Mouse (Mus musculus) embryonic facial prominence, embryonic 12.5 days (tissue): ENCODE measurements around the gene Olfr1156. TPM values are rescaled to one million over a fixed set of nuclear protein-coding genes. Genes with fewer than 3 reads are reported as not detected.

Experiments
- ATAC-seq: fragments of 200-750 bp; cut with Nextera tagmentation; 2 replicates; pipeline ENCODE4 v1.8.0; 2017; ENCODE audit not compliant: insufficient number of reproducible peaks, insufficient read depth, low FRiP score, low TSS enrichment
- H3K27ac ChIP-seq: fragments of 300-500 bp; sonication (generic); 2 replicates; pipeline ENCODE4 v1.5.1; 2016; ENCODE audit warnings: mild to moderate bottlenecking
- H3K27me3 ChIP-seq: fragments of 300-500 bp; sonication (generic); 2 replicates; pipeline ENCODE4 v1.6.1; 2016; ENCODE audit warnings: mild to moderate bottlenecking, moderate library complexity
- H3K36me3 ChIP-seq: fragments of 300-500 bp; sonication (generic); 2 replicates; pipeline ENCODE4 v1.6.1; 2016; ENCODE audit warnings: mild to moderate bottlenecking
- H3K4me1 ChIP-seq: fragments of 300-500 bp; sonication (generic); 2 replicates; pipeline ENCODE4 v1.6.1; 2016
- H3K4me2 ChIP-seq: fragments of 300-500 bp; sonication (generic); replicated peaks from 2 replicates; pipeline ENCODE4 v1.6.1; 2016; ENCODE audit warnings: mild to moderate bottlenecking, moderate library complexity
- H3K4me3 ChIP-seq: fragments of 300-500 bp; sonication (generic); 2 replicates; pipeline ENCODE4 v1.5.1; 2016; ENCODE audit warnings: mild to moderate bottlenecking
- H3K9ac ChIP-seq: fragments of 300-500 bp; sonication (generic); 2 replicates; pipeline ENCODE4 v1.6.1; 2016; ENCODE audit warnings: mild to moderate bottlenecking, moderate library complexity
- H3K9me3 ChIP-seq: fragments of 300-500 bp; sonication (generic); 2 replicates; pipeline ENCODE4 v1.6.1; 2016; ENCODE audit warnings: mild to moderate bottlenecking, moderate library complexity
- WGBS: fragments of 180-500 bp; shearing (Covaris S2); methylation state at CpG from one replicate; pipeline ENCODE4 v1.1.7; 2016; 5-methylcytosine and 5-hydroxymethylcytosine counted together
- polyA plus RNA-seq: library from polyadenylated mRNA; unstranded; fragments of >200 nt; fragmentation: Nextera tagmentation; extraction: Ambion mirVana; gene quantifications from 2 replicates; pipeline ENCODE4 v1.2.1, GENCODE M21; 2016

Olfr1156 gene
- not detected in 2 replicates for polyA plus RNA-seq

DNA sequence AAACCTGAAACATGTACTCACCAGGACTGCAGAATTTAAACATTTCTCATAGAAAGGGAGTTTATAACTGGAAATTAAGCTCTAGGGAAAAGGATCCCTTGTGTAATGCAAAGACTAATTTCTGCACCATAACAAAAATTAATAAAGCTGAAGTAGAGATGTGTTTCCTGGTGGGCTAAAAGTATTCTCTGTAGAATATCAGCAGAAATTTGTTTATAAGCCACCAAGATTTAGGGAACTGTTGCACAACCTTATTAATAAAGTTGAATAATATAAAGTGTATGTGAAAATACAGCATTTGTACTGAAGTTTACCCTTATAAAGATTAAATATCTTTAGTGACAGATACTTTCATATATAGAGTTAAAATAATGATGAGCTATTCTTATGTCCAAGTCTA is at the start of gene Olfr1156:
Olfr1156 (minus strand) TSS at position 101 of the 400 bp plus-strand sequence.
- H3K27me3 ChIP-seq = no peaks in the 10 kb centered on the region
- H3K4me1 ChIP-seq = no peaks in the 10 kb centered on the region
- no peak for ATAC-seq

GRCm38 (mm10) chr2:87989813-87990212 is 36.9 kb upstream of the Olfr1156 start, which contains the start of gene Olfr1158:
Gene Olfr1158 (plus strand): TSS chr2:87990113.
- H3K9me3 ChIP-seq = no peaks in the 10 kb centered on the region
- H3K4me3 ChIP-seq = no peak within 1 kb of the TSS
- H3K27me3 ChIP-seq = no peaks in the 10 kb centered on the region
- no peaks in the 10 kb centered on the region for H3K36me3 ChIP-seq
- H3K27ac ChIP-seq = no peak within 1 kb of the TSS
- no peaks in the 10 kb centered on the region for H3K4me1 ChIP-seq
- no peak within 1 kb of the TSS for H3K4me2 ChIP-seq
- no peak within 1 kb of the TSS for H3K9ac ChIP-seq
- no peak for ATAC-seq

More for the DNA sequence above, at the start of gene Olfr1156:
- H3K9ac ChIP-seq = no peak within 1 kb of the TSS
- H3K4me2 ChIP-seq = no peak within 1 kb of the TSS
- no peak within 1 kb of the TSS for H3K27ac ChIP-seq
- H3K36me3 ChIP-seq = no peaks in the 10 kb centered on the region
- no peak within 1 kb of the TSS for H3K4me3 ChIP-seq
- H3K9me3 ChIP-seq = no peaks in the 10 kb centered on the region

DNA sequence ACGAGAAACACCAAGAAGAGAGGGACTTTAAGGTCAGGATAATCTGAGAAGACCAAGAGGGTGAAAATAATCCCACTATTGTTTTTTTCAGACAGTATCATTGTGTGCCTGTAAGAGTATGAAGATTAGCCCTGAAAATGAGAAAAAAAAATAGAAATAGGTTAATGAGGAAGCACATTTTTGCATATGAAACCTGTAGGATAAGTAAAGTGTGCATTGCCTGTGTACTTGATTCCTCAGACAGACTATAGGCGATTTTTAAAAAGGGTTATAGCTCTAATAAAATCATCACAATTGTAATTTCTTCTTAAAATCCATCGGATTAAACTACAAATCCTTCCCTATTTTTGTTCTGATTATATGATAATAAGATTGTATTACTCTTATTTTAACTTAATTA is 21.7 kb upstream of the Olfr1156 start, which contains the start of gene Olfr74:
Olfr74 (minus strand) TSS at position 101 of the 400 bp plus-strand sequence.
- no peaks in the 10 kb centered on the region for H3K27me3 ChIP-seq
- no peaks in the 10 kb centered on the region for H3K9me3 ChIP-seq
- H3K27ac ChIP-seq = no peak within 1 kb of the TSS
- H3K4me2 ChIP-seq = no peak within 1 kb of the TSS
- no peak within 1 kb of the TSS for H3K9ac ChIP-seq
- no peak for ATAC-seq
- no peaks in the 10 kb centered on the region for H3K4me1 ChIP-seq
- H3K36me3 ChIP-seq = no peaks in the 10 kb centered on the region
- WGBS = 68% methylated on average over 3 of the region's 3 CpGs
- H3K4me3 ChIP-seq = no peak within 1 kb of the TSS

DNA sequence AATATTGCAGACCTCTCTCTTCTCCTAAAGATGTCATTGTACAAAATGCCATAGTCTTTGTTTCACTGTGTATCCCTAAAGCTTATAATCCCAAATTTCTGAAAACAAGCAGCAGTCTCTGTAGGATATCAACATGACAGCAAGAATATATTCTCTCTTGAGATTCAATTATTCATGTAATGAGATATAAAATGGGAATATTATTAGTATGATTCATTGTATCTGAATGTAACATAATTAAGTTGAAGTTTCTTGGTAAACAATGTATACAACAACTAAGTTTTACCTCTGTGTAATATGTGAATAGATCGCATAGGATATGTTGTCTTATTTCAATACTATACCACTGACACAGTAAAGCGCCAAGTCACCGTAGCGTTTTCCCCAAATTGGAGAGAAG is 15.3 kb upstream of the Olfr1156 start, which contains the start of gene Olfr1157:
Olfr1157 (minus strand) TSS at position 101 of the 400 bp plus-strand sequence.
- Histone ChIP-seq H3K9me3 (no peaks in the 10 kb centered on the region), H3K36me3 (no peaks in the 10 kb centered on the region), H3K4me1 (no peaks in the 10 kb centered on the region), H3K27me3 (no peaks in the 10 kb centered on the region), H3K4me3 (no peak within 1 kb of the TSS), H3K27ac (no peak within 1 kb of the TSS), H3K9ac (no peak within 1 kb of the TSS), H3K4me2 (no peak within 1 kb of the TSS)
- 93% methylated on average over 4 of the region's 4 CpGs for WGBS
- ATAC-seq = no peak

GRCm38 (mm10) chr2:87945037-87945436 is 7.9 kb downstream of the Olfr1156 start, which contains the start of gene Olfr1155:
Gene Olfr1155 (minus strand): TSS chr2:87945137.
- ATAC-seq = no peak
- Histone ChIP-seq H3K4me3 (no peak within 1 kb of the TSS), H3K4me1 (no peaks in the 10 kb centered on the region), H3K9ac (no peak within 1 kb of the TSS), H3K4me2 (no peak within 1 kb of the TSS), H3K9me3 (no peaks in the 10 kb centered on the region), H3K27me3 (no peaks in the 10 kb centered on the region), H3K36me3 (no peaks in the 10 kb centered on the region), H3K27ac (no peak within 1 kb of the TSS)
- 94% methylated on average over 1 of the region's 1 CpGs for WGBS

- no peak within 1 kb of the TSS for H3K4me3 ChIP-seq
- no peaks in the 10 kb centered on the region for H3K36me3 ChIP-seq
- no peak within 1 kb of the TSS for H3K9ac ChIP-seq
- H3K27ac ChIP-seq = no peak within 1 kb of the TSS
- H3K4me1 ChIP-seq = no peaks in the 10 kb centered on the region
- 80% methylated on average over 1 of the region's 1 CpGs for WGBS
- no peaks in the 10 kb centered on the region for H3K9me3 ChIP-seq
- no peak for ATAC-seq
- H3K4me2 ChIP-seq = no peak within 1 kb of the TSS
- no peaks in the 10 kb centered on the region for H3K27me3 ChIP-seq
These were observed 47.8 kb downstream of the Olfr1156 start, which contains the start of gene Olfr1154 for GRCm38 (mm10) chr2:87905066-87905465. Gene Olfr1154 (minus strand): TSS chr2:87905166.

Other genes starting within 250 kb of the Olfr1156 start
- not detected in 2 replicates for gene Olfr1137, start 239.9 kb downstream of the Olfr1156 start, polyA plus RNA-seq
- gene Olfr1138, start 213.1 kb downstream of the Olfr1156 start, polyA plus RNA-seq = not detected in 2 replicates
- gene Olfr1140, start 209.3 kb downstream of the Olfr1156 start, polyA plus RNA-seq = not detected in 2 replicates
- not detected in 2 replicates for gene Olfr1141, start 199.1 kb downstream of the Olfr1156 start, polyA plus RNA-seq
- gene Olfr152, start 173.6 kb downstream of the Olfr1156 start, polyA plus RNA-seq = not detected in 2 replicates
- gene Olfr1143, start 152.5 kb downstream of the Olfr1156 start, polyA plus RNA-seq = not detected in 2 replicates
- gene Olfr1145, start 143.3 kb downstream of the Olfr1156 start, polyA plus RNA-seq = not detected in 2 replicates
- not detected in 2 replicates for gene Olfr1148, start 122.6 kb downstream of the Olfr1156 start, polyA plus RNA-seq
- not detected in 2 replicates for gene Olfr1150-ps1, start 109.1 kb downstream of the Olfr1156 start, polyA plus RNA-seq
- gene Olfr1151, start 97.2 kb downstream of the Olfr1156 start, polyA plus RNA-seq = not detected in 2 replicates
- 0.03 TPM in 1 of 2 replicates, not detected in the other for gene Olfr1152, start 86.6 kb downstream of the Olfr1156 start, polyA plus RNA-seq
- gene Olfr1153, start 58.1 kb downstream of the Olfr1156 start, polyA plus RNA-seq = not detected in 2 replicates
- not detected in 2 replicates for gene Olfr1154, start 47.9 kb downstream of the Olfr1156 start, polyA plus RNA-seq
- gene Olfr1155, start 8.0 kb downstream of the Olfr1156 start, polyA plus RNA-seq = not detected in 2 replicates
- not detected in 2 replicates for gene Olfr1157, start 15.2 kb upstream of the Olfr1156 start, polyA plus RNA-seq
- gene Olfr74, start 21.6 kb upstream of the Olfr1156 start, polyA plus RNA-seq = not detected in 2 replicates
- gene Olfr1158, start 37.0 kb upstream of the Olfr1156 start, polyA plus RNA-seq = not detected in 2 replicates
- gene Olfr1160, start 55.2 kb upstream of the Olfr1156 start, polyA plus RNA-seq = not detected in 2 replicates
- not detected in 2 replicates for gene Olfr1161, start 69.7 kb upstream of the Olfr1156 start, polyA plus RNA-seq
- gene Olfr73, start 84.6 kb upstream of the Olfr1156 start, polyA plus RNA-seq = not detected in 2 replicates
- gene Olfr1162, start 98.0 kb upstream of the Olfr1156 start, polyA plus RNA-seq = not detected in 2 replicates
- gene Olfr1163, start 118.7 kb upstream of the Olfr1156 start, polyA plus RNA-seq = not detected in 2 replicates
- gene Olfr1164, start 140.9 kb upstream of the Olfr1156 start, polyA plus RNA-seq = not detected in 2 replicates
- not detected in 2 replicates for gene Olfr1166, start 175.2 kb upstream of the Olfr1156 start, polyA plus RNA-seq
- gene Olfr1167, start 202.1 kb upstream of the Olfr1156 start, polyA plus RNA-seq = not detected in 2 replicates
- not detected in 2 replicates for gene Olfr1168, start 228.8 kb upstream of the Olfr1156 start, polyA plus RNA-seq